Mouse (Mus musculus): ENCODE data around the gene Clptm1l. TPM values are rescaled to one million over a fixed set of nuclear protein-coding genes. Genes with fewer than 3 reads are reported as not detected.

Gene Clptm1l
- polyA plus RNA-seq, 1 experiment from 2014 or later, result 118 TPM

Other genes starting within 250 kb of the Clptm1l start
- gene Lpcat1, start 136.8 kb upstream of the Clptm1l start, polyA plus RNA-seq (2015; fragmentation: Nextera tagmentation; extraction: Ambion mirVana), result 86.3 and 99.2 TPM in 2 replicates
- gene Slc6a3, start 67.3 kb upstream of the Clptm1l start, polyA plus RNA-seq (2015; fragmentation: Nextera tagmentation; extraction: Ambion mirVana), result 0.06 and 0.10 TPM in 2 replicates
- gene Tert, start 22.9 kb downstream of the Clptm1l start, polyA plus RNA-seq (2015; fragmentation: Nextera tagmentation; extraction: Ambion mirVana), result 3.2 and 4.6 TPM in 2 replicates
- gene Slc6a18, start 74.0 kb downstream of the Clptm1l start, polyA plus RNA-seq (2015; fragmentation: Nextera tagmentation; extraction: Ambion mirVana), result not detected in 2 replicates
- not detected in 2 replicates for gene Slc6a19, start 100.9 kb downstream of the Clptm1l start, polyA plus RNA-seq (2015; fragmentation: Nextera tagmentation; extraction: Ambion mirVana)
- 15.7 and 16.7 TPM in 2 replicates for gene Slc12a7, start 129.1 kb downstream of the Clptm1l start, polyA plus RNA-seq (2015; fragmentation: Nextera tagmentation; extraction: Ambion mirVana)
- gene Nkd2, start 243.6 kb downstream of the Clptm1l start, polyA plus RNA-seq (2015; fragmentation: Nextera tagmentation; extraction: Ambion mirVana), result 4.3 and 4.7 TPM in 2 replicates

Data from lung, embryonic 15.5 days (tissue).